In genomic region chr10:103046623-103047022, GRCm38 (mm10) we compare ENCODE assay signal across 18 mouse cellular contexts. TPM values are rescaled to one million over a fixed set of nuclear protein-coding genes. Genes with fewer than 3 reads are reported as not detected.
DNase-seq lines count a peak whose midpoint lies in the region; ATAC-seq and TF ChIP-seq lines count a peak whose summit lies in the region.
"Had no signal": no experiment of that assay in that cellular context is flagged by ENCODE, and none has a peak within 500 bp of the region (broad histone marks: within the 10 kb centered on the region; RNA-seq: fewer than 3 reads in every experiment).

No protein-coding gene starts in this region.

- H3K9me3 ChIP-seq in embryonic facial prominence, embryonic 13.5 days: no peaks in the 10 kb centered on the region
- H3K9me3 ChIP-seq in embryonic facial prominence, embryonic 10.5 days: no peaks in the 10 kb centered on the region
- H3K9me3 ChIP-seq in midbrain, embryonic 11.5 days (ENCODE audit: control insufficient read depth, low read length): no peaks in the 10 kb centered on the region
- H3K9me3 ChIP-seq in midbrain, postnatal 0 days (ENCODE audit: low read length): no peaks in the 10 kb centered on the region
- H3K9me3 ChIP-seq: forebrain, embryonic 13.5 days; forebrain, embryonic 15.5 days had no signal

- H3K4me2 ChIP-seq in embryonic facial prominence, embryonic 13.5 days: no peak overlapping the region
- no peak overlapping the region for H3K4me2 ChIP-seq in midbrain, embryonic 11.5 days
- no peak overlapping the region for H3K4me2 ChIP-seq in midbrain, postnatal 0 days (ENCODE audit: low read depth, low read length, poor library complexity, severe bottlenecking)
- H3K4me2 ChIP-seq: forebrain, embryonic 13.5 days; forebrain, embryonic 15.5 days had no signal

- 53% methylated on average over 3 of the region's 3 CpGs for WGBS in embryonic facial prominence, embryonic 13.5 days
- 64% methylated on average over 3 of the region's 3 CpGs for WGBS in embryonic facial prominence, embryonic 10.5 days
- WGBS in midbrain, embryonic 11.5 days: 81% methylated on average over 3 of the region's 3 CpGs
- 82% methylated on average over 3 of the region's 3 CpGs for WGBS in midbrain, postnatal 0 days

- no peak overlapping the region for H3K9ac ChIP-seq in embryonic facial prominence, embryonic 13.5 days
- no peak overlapping the region for H3K9ac ChIP-seq in midbrain, embryonic 11.5 days (ENCODE audit: low read length)
- H3K9ac ChIP-seq in midbrain, postnatal 0 days (replicated peaks; ENCODE audit: low read length, poor library complexity, severe bottlenecking): no peak overlapping the region
- H3K9ac ChIP-seq: forebrain, embryonic 13.5 days; forebrain, embryonic 15.5 days; forebrain, postnatal 0 days had no signal

- no peak overlapping the region for H3K4me3 ChIP-seq in embryonic facial prominence, embryonic 13.5 days
- no peak overlapping the region for H3K4me3 ChIP-seq in embryonic facial prominence, embryonic 10.5 days
- no peak overlapping the region for H3K4me3 ChIP-seq in midbrain, embryonic 11.5 days (ENCODE audit: low read depth, low read length)
- no peak overlapping the region for H3K4me3 ChIP-seq in midbrain, postnatal 0 days (ENCODE audit: low read depth, low read length)
- H3K4me3 ChIP-seq: forebrain, embryonic 13.5 days; forebrain, embryonic 15.5 days had no signal

- TF ChIP-seq CTCF in midbrain, postnatal 0 days (IDR thresholded peaks at IDR 0.05): no peak

- peaks cover 5% of the 10 kb centered on the region for H3K4me1 ChIP-seq in embryonic facial prominence, embryonic 13.5 days
- peaks cover 12% of the 10 kb centered on the region; the same call in 1 of the 2 replicates for H3K4me1 ChIP-seq in embryonic facial prominence, embryonic 10.5 days
- H3K4me1 ChIP-seq in midbrain, embryonic 11.5 days (ENCODE audit: control insufficient read depth, insufficient read depth, low read length): no peaks in the 10 kb centered on the region
- H3K4me1 ChIP-seq in midbrain, postnatal 0 days (ENCODE audit: insufficient read depth, low read length): no peaks in the 10 kb centered on the region
- H3K4me1 ChIP-seq: forebrain, embryonic 13.5 days; forebrain, embryonic 15.5 days had no signal

- no peak for DNase-seq in embryonic facial prominence, embryonic 10.5 days (ENCODE audit: low spot score)
- DNase-seq in midbrain, embryonic 11.5 days (ENCODE audit: low spot score, missing footprints): peak; percentile 78
- no peak for DNase-seq in midbrain, postnatal 0 days (ENCODE audit: low spot score)
- no peak for DNase-seq in kidney, postnatal 36 days
- DNase-seq: adrenal gland, adult 2 months; adrenal gland, postnatal 10 days; adrenal gland, postnatal 25 days; cerebellum, adult 11 months; cerebellum, adult 18-20 months; cerebellum, adult 8-10 months; cerebellum, adult 9-11 months; cerebellum, postnatal 14 days; cerebellum, postnatal 36 days; forebrain, postnatal 0 days had no signal

- peak overlapping the region; percentile 33; the same call in 1 of the 2 replicates for H3K27ac ChIP-seq in embryonic facial prominence, embryonic 13.5 days
- no peak overlapping the region for H3K27ac ChIP-seq in embryonic facial prominence, embryonic 10.5 days (replicated peaks)
- H3K27ac ChIP-seq in midbrain, embryonic 11.5 days (ENCODE audit: low read depth, low read length): no peak overlapping the region
- H3K27ac ChIP-seq in midbrain, postnatal 0 days (ENCODE audit: low read depth, low read length): no peak overlapping the region
- H3K27ac ChIP-seq: forebrain, embryonic 13.5 days; forebrain, embryonic 15.5 days had no signal

- H3K27me3 ChIP-seq in embryonic facial prominence, embryonic 13.5 days: no peaks in the 10 kb centered on the region
- H3K27me3 ChIP-seq in embryonic facial prominence, embryonic 10.5 days (replicated peaks; ENCODE audit: low read depth, poor library complexity, severe bottlenecking): no peaks in the 10 kb centered on the region
- no peaks in the 10 kb centered on the region for H3K27me3 ChIP-seq in midbrain, embryonic 11.5 days (ENCODE audit: control insufficient read depth, insufficient read depth, low read length)
- no peaks in the 10 kb centered on the region for H3K27me3 ChIP-seq in midbrain, postnatal 0 days (ENCODE audit: insufficient read depth, low read length)
- H3K27me3 ChIP-seq: forebrain, embryonic 13.5 days; forebrain, embryonic 15.5 days had no signal

- no peak for ATAC-seq in embryonic facial prominence, embryonic 13.5 days (ENCODE audit: insufficient number of reproducible peaks, insufficient read depth, low FRiP score, low TSS enrichment, low read depth)
- ATAC-seq in midbrain, embryonic 11.5 days (ENCODE audit: low FRiP score): no peak
- ATAC-seq in midbrain, postnatal 0 days (ENCODE audit: low FRiP score): no peak
- ATAC-seq: forebrain, embryonic 13.5 days; forebrain, embryonic 15.5 days; forebrain, postnatal 0 days had no signal

- H3K36me3 ChIP-seq in embryonic facial prominence, embryonic 13.5 days: no peaks in the 10 kb centered on the region
- H3K36me3 ChIP-seq in embryonic facial prominence, embryonic 10.5 days (replicated peaks): no peaks in the 10 kb centered on the region
- H3K36me3 ChIP-seq in midbrain, embryonic 11.5 days (ENCODE audit: control insufficient read depth, insufficient read depth, low read length): no peaks in the 10 kb centered on the region
- H3K36me3 ChIP-seq in midbrain, postnatal 0 days (ENCODE audit: insufficient read depth, low read length): no peaks in the 10 kb centered on the region
- H3K36me3 ChIP-seq: forebrain, embryonic 15.5 days had no signal

RNA-seq across cellular contexts. Expression of gene Alx1, which starts 16.6 kb away (rescaled TPM):
- polyA plus RNA-seq in embryonic facial prominence, embryonic 13.5 days (2015; fragmentation: Nextera tagmentation; extraction: Ambion mirVana): 377 and 403 TPM in 2 replicates
- 67.7 and 110 TPM in 2 replicates for polyA plus RNA-seq in embryonic facial prominence, embryonic 10.5 days (2016; fragmentation: Nextera tagmentation; extraction: Ambion mirVana)
- 7.7 and 9.7 TPM in 2 replicates for polyA plus RNA-seq in midbrain, embryonic 11.5 days (2014; fragmentation: Nextera tagmentation; extraction: Ambion mirVana)
- not detected in 2 replicates for total RNA-seq in midbrain, postnatal 0 days (2014; rRNA removed)
- polyA plus RNA-seq in midbrain, postnatal 0 days (2015; fragmentation: Nextera tagmentation; extraction: Ambion mirVana): 0.38 and 0.60 TPM in 2 replicates
- total RNA-seq: adrenal gland, adult 2 months; adrenal gland, postnatal 25 days; MEL had no signal
- polyA plus RNA-seq: adrenal gland, adult 2 months had no signal
